Mouse (Mus musculus): ENCODE data around the gene Sema3a.
"Not testable (repeated sequence)": the region's sequence is repeated elsewhere in the genome, so short reads cannot be mapped to it uniquely, and the experiment has no call there.

The Sema3a gene

DNA sequence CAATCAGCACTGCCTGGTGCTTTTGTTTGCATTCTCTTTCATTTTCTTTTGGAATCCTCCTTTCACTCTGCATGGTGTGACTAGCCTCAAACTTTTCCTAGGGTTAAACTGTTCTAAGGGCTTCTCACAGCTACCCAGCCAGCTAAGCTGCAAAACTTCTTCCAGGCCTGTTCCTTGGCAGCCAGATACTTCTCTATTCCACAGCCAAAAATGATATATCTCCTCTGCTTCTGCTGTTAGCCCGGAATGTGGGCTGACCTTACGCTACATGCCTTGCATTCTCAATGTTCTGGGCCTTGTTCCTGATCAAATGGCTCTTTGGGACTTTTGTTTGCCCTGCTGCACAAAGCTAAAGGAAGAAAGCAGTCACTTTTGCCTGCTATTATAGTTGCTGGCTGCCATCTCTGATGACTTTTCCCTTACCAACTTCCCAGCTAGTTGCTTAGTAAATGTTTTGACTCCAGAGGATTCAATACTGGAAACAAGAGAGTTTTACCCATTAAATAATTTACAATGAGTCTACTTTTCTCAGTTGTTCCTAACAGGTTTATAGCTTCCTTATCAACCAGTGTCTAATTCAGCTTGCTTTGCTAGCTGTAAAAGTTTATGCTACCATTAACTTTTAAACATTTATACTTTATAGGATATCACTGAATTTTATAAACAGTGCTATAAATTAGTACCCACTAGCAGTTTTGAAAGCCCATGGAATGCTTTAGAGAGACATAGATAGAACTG lies 422.4 kb downstream of the Sema3a start:
- no peak for DNase-seq (ENCODE audit: extremely low read depth, low read depth)

DNA sequence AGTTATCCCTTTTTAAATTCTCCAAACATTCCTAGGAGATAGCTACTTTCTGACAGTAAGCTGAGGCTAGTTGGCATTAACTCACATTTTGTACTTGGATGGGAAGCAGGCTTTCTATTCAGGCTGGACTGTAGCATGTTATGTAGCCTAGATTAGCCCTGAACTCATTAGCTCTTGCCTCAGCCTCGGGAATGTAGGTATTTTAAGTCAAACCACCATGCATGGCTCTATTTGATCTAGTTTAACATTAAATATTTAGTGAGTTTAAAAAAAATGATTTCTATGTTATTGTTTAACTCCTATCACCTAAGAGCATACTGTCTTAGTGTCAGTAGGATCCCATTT lies 423.0 kb downstream of the Sema3a start:
- no peak for DNase-seq (ENCODE audit: extremely low read depth, low read depth)

DNA sequence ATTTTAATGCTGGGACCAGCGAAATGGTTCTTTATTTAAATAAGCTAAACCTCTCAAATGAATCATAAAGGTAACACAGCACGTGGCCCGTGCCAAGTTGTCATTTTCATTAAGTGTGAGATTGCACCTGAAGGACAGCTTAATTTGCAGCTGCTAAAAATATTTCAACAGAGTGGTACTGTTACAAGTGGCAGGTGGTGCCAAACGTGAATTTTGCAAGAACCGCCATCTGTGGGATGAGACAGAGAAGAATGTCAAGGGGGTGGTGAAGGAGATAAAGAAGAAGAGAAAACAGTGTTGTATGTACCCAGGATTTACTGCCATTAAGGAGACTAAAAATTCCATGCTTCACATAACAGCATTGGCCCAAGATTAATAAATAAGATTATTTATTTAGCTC lies 423.9 kb downstream of the Sema3a start:
- DNase-seq (ENCODE audit: extremely low read depth, low read depth), result no peak

DNA sequence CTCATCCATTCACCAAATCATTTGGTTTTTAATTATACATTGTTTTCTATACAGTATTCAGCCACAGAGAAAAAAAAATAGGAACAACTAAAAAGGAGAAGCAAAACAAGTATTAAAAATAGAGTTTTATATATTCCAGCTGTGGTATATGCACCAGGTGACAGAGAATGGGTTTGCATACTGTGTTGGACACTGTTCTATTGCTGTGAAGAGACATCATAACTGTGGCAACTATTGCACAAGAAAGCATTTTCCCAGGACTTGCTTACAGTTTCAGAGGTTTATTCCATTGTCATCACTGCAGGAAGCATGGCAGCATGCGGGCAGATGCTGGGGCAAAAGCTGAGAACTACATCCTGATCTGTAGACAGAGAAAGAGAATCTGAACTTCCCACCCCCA lies 425.7 kb downstream of the Sema3a start:
- no peak for DNase-seq (ENCODE audit: extremely low read depth, low read depth)

DNA sequence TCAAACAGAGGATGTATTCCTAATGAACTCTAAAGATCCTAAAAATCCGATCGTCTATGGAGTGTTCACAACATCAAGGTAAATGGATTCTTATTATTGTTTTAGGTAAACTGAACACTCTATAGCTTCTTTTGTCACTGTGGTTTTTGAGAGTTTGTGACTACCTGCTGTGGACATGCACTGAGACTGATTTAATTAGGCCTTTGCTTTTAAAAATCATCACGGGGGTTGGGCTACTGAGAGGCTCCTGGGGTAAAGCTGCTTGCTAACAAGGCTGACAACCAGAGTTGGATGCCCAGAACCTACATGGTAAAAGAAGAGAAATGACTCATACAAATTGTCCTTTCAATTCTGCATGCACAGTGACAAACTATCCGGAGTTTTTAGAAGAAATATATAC lies 432.0 kb downstream of the Sema3a start:
- DNase-seq (ENCODE audit: extremely low read depth, low read depth), result no peak

DNA sequence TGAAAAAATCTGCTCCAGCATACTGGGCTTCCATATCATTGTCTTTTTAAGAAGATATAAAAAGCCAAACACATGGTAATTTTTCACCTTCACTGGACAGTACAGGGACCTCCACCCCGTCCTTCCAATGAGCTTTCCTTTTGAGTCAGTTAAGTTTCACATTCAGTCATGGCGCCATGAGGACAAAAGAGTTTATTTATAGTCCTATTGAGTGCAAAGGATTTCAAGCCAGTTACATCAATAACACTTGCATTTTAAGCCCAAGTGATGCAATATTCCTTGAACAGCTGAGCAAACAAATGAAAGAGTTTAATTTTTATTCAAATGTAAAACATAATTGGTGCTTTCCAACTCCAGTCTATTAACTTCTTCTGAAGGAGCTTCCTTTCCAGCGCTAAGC lies 448.7 kb downstream of the Sema3a start:
- no peak for DNase-seq (ENCODE audit: extremely low read depth, low read depth)

DNA sequence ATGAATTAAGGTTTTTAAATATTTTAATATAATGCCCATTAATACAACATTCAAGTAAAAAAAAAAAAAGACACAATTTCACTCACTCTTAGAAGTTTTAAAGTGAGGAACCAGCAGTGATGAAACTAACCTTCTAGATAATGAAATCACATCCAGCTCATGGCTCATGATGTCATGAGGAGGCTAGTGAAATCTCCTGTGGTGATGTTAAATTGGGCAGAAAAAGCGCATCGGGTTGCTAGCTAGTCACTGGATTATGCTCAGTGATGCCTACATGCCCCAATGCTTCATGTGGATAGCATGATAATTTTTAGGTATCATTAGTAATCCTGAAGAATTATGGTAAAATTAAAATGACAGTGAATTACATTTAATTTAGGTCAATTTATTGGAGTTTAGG lies 453.9 kb downstream of the Sema3a start:
- DNase-seq (ENCODE audit: extremely low read depth, low read depth), result no peak

DNA sequence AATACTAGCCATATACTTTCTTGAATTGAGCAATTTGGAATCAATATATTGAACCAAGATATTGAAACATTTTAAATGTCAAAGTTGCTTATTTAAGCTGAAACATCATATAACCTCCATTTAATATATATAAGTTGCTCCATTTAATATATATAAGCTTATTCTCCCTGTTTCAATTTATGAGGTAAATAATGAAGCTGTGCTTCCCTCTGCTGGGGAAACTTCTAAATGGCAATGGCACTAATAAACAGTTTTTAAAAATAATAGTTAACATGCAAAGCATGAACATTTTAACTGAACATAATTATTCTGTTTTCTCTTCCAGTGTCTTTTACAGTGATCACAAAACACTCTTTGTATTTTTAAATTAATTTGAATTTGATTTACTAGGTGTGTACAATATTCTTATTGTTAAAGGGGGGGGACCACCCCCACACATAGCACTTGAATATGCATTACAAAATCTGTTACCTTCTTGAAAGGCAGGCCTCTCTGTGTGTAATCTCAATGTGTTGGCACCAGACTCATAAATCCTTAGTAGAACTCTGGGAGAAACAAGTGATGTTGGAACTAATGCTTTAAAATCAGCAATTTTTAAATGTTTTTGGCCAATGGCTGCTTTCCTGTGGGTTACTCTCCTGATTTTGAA lies 460.5 kb downstream of the Sema3a start:
- DNase-seq (ENCODE audit: extremely low read depth, low read depth), result peak; percentile 4

DNA sequence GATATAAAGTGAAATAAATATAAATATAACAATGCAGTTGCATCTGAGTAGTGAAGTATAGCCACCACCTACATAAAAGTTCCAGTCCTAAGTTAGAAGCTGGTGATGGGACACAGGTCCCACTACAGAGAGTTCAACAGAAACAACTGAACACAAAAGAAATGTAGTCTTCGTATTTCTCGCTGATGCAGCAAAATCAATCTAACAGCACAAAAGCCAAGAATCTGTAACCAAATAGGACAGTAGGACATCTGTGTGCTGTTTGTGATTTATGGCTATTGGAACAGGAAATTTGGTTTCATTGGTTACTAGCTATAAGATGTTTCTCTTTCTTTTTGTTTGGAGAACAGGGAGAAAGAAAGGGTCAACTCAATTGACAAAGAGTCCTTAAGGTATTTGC lies 469.2 kb downstream of the Sema3a start:
- DNase-seq (ENCODE audit: extremely low read depth, low read depth), result no peak

DNA sequence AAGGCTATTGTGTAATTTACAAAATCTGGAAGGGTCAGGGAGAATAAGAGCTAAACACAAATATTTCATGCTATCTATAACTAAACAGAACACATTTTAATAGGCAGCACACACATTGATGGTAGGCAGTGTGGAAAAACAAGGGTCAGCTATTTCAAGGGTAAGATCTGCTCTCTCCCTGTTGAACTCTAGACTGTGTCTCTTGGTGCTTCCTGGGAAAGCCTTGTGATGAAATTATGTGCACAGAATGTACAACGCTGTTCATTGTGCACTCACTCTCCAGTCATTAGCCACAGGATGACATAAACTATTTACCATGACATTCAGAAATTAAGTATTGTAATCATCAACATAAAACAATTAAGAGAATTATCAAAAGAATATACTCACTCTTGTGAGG lies 486.4 kb downstream of the Sema3a start:
- no peak for DNase-seq (ENCODE audit: extremely low read depth, low read depth)

DNA sequence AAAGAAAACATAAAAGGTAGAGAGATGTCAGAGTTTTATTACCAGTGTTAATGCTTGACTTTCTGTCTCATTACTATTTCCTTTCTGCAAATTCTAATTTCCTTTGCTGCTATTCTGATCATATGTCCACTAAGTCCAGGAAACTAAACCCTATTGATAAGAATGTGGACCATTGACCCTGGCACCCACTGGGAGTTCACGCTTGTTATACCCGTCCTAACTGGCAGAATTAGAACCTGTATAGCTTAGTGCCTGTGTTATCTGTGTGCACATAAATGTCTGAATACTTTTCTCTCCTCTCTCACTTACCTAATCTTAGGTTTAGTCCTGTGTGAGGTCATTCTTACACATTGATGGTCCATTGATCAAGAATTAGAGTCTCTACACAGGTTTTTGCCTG lies 486.9 kb downstream of the Sema3a start:
- DNase-seq (ENCODE audit: extremely low read depth, low read depth), result no peak

DNA sequence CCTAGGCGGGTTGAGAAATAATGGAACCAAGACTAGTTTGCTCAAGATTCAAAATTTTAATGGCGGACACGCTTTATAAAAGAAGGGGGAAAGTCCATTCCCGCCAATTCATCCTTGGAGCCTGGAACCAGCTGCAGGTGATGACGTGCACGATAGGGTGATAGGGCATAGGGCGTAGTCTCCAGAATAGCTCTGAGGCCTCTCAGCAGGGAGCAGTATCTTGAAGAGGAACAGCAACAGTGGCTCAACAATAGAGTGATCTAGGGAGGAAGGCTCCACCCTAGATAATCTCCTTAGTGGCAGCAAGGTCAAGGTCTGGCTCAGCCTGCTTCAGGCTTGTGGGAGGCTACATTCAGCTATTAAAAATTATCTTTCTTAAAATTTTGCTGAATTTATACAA lies 489.4 kb downstream of the Sema3a start:
- not testable (repeated sequence) for DNase-seq (ENCODE audit: extremely low read depth, low read depth)

DNA sequence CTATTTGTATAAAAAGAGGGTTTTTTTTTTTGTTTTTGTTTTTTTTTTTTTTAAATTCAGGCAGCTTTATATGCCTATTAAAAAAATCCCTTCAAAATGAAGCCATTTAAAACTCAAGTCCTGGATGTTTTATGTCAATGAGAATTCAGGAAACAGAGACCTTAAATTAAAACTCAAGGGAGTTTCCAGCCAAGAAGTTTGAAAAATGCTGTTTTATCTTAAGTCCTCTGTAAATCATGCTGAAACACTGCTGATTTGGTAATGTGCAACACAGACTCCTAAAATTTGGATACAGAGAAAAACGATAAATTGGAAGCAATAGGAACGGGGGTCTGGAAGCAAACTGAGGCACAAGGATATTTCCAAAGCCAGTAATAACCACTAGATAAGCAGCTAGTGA lies 490.7 kb downstream of the Sema3a start:
- no peak for DNase-seq (ENCODE audit: extremely low read depth, low read depth)

DNA sequence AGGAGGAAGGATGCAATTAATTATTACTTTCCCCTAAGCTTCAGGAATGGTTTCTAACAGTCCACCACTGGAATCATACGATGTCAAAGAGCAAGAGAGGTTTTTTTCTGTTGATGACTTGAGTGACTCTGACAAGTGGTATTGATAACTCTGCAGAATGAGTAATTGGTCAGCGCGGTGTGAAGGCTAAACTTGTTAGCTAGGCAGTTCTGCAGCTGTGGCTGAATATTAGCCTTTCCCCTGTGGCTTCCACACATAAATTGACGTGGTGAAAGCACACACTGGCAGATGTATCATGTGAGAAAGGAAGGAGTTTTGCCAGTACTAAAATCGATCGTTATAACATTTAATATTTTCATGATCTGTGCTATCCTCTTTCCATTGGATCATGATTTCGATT lies 497.4 kb downstream of the Sema3a start:
- no peak for DNase-seq (ENCODE audit: extremely low read depth, low read depth)

DNA sequence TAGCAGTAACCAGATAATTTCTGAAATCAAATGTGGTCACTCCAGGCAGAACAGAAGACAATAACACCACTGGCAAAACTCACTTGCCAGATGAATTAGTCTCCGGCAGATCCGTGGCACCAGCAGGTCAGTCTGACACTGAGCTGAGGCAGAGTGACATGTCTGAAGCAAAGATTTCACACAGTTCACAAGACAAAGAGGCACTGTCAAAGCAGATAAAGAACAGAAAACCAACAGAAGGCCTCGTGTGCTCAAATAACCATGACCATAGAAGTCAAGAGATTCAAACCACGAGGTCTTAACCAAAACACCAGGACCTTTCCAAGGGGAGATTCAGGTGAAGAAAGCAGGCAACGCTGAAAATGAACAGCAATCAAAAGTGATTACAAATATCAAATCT lies 499.5 kb downstream of the Sema3a start:
- no peak for DNase-seq (ENCODE audit: extremely low read depth, low read depth)

DNA sequence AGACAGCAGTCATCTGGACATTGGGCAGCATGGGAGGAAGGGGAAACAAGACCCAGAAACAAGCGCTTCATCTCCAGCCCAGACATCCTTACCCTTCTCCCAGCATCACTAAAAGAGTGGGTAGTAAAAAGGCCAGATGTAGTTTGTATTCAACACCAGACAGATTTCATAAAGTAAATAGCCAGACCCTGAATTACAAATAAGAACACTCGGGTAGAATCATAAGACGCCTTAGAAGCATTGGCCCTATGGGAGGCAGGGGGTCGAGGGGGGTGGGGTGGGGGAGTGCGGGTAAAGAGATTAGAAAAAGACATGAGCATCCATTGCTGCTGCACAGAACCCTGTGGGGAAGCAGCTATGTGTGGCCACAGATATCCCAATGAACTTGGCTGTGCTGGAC lies 500.9 kb downstream of the Sema3a start:
- DNase-seq (ENCODE audit: extremely low read depth, low read depth), result no peak

DNA sequence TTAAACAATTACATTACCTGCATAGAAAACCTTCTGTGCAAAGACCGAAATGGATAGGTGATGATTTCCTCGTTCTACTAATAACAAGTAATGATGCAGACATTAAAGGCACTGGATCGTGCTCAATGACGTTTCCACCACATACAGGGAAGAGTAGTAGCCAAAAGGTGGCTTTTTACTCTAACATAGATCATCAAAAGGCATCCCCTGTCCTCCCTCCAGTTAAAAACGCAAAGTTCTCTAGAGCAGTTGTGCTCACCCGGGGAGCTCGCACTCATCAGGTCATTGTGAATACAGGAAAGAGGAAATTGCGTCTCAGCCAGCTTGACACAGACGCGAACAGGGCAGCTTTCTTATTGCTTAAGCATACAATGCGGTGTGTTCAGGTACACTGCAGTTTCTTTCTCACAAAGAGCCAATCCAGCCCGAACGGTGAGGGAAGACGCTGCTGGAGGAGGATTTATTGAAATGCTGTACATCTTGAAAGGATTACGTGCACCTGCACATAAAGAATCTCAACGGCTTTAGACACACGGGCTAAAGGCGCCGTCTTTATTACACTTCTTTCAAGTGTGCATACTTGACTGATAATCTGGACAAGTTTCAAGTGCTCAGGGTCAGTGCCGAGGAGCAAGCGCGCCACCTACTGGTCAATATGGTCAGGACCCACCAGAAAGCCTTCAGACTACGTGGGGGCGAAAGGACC lies 503.5 kb downstream of the Sema3a start:
- DNase-seq (ENCODE audit: extremely low read depth, low read depth), result peak; percentile 74

DNA sequence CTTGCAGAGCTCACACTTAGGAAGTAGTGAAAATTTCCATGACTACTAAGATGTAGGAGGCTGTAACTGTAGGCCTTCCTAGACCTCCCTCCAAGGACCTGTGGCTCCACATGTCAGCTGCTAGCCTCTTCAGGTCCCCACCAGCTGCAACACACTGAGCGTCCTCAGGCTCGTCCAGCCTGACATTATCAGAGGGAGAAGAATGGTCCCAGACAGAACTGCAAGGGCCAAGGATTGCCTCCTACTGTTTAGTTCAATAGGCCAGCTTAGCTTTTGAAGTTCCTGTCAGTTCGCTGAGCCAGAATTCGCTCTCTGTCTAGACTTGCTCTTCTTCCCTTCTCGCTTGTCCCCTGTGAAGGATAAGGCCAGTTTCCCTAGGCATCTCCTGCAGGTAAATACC lies 504.7 kb downstream of the Sema3a start:
- no peak for DNase-seq (ENCODE audit: extremely low read depth, low read depth)

DNA sequence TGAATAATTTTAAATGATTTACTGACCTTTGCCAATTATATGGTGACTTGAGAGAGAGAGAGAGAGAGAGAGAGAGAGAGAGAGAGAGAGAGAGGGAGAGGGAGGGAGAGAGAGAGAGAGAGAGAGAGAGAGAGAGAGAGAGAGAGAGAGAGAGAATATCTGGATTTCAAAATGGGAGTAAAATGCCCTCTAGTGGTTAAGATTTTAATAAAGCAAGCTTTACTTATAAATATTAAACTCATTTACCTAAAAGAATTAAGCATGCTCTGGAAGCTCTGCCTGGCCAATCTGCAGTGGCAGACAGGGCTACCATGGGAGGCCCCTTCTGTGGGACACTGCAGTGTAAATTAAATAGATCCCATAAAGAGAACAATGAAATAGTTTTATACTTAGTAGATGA lies 505.5 kb downstream of the Sema3a start:
- DNase-seq (ENCODE audit: extremely low read depth, low read depth), result peak; percentile 8

DNA sequence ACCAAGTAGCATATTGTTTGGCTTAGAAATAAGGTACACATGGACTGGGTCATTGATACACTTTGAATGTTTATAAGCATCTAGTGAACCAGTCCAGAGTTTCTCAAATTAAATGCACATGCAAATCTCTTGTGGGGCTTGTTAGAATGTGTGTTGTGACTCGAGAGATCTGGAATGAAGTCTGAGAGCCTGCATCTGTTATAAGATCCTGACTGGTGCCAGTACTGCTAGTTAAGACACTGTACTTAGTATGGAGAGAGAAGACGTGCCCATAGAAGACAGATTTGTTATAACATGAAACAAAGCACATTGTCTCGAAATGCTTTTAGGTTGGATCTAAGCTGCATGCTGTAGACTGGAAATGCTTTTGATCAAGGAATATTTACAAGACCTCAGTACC lies 511.0 kb downstream of the Sema3a start:
- no peak for DNase-seq (ENCODE audit: extremely low read depth, low read depth)
